Mouse (Mus musculus): ENCODE measurements around the gene Tmem183a. TPM values are rescaled to one million over a fixed set of nuclear protein-coding genes. Genes with fewer than 3 reads are reported as not detected.
A peak's percentile ranks its signal among the peaks of the same experiment; 100 is the strongest.

Tmem183a gene
- total RNA-seq (2014; rRNA removed; ENCODE audit: low replicate concordance) (51.8 and 59.8 TPM in 2 replicates), polyA plus RNA-seq (2015; fragmentation: Nextera tagmentation; extraction: Ambion mirVana) (30.1 and 31.1 TPM in 2 replicates)

DNA sequence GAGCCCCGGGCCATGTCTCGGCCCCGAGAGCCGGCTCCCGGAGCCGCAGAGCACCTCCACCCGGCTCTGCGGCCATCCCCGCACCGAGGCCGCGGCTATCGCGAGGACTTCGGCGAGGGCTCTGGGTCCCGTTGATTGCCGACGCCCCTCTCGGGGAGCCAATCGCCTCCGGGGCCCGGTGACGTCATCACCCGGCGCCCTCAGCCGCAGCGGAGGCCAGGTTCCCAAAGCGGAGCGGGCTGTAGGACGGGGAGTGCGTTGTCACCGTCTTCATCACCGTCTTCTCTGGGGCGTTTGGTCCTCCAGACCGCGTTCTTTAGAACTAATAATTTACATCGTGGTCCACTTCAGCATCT is at the start of gene Tmem183a:
Tmem183a (minus strand) TSS at position 123 of the 356 bp plus-strand sequence.
- Histone ChIP-seq H3K4me2 (ENCODE audit: low read depth, low read length) (peak within 1 kb of the TSS; percentile 89), H3K4me3 (ENCODE audit: low read depth, low read length) (peak within 1 kb of the TSS; percentile 91), H3K27me3 (ENCODE audit: control insufficient read depth, insufficient read depth, low read length) (no peaks in the 10 kb centered on the region), H3K9me3 (replicated peaks; ENCODE audit: control insufficient read depth, low read length) (no peaks in the 10 kb centered on the region), H3K4me1 (ENCODE audit: control insufficient read depth, insufficient read depth) (peaks cover 6% of the 10 kb centered on the region), H3K27ac (ENCODE audit: low read depth) (peak within 1 kb of the TSS; percentile 83), H3K36me3 (replicated peaks; ENCODE audit: control insufficient read depth, insufficient read depth, low read length) (peaks cover 30% of the 10 kb centered on the region), H3K9ac (replicated peaks; ENCODE audit: low read depth, low read length) (peak within 1 kb of the TSS; percentile 95)
- TF ChIP-seq EP300 (IDR thresholded peaks at IDR 0.05; ENCODE audit: low read depth) (peak; percentile 84), CTCF (IDR thresholded peaks at IDR 0.05; ENCODE audit: low read depth) (no peak)
- ATAC-seq (ENCODE audit: insufficient read depth, low read depth) (peak; percentile 99), DNase-seq (ENCODE audit: low spot score) (peak; percentile 94)
- WGBS = under 1% methylated on average over 38 of the region's 38 CpGs

DNA sequence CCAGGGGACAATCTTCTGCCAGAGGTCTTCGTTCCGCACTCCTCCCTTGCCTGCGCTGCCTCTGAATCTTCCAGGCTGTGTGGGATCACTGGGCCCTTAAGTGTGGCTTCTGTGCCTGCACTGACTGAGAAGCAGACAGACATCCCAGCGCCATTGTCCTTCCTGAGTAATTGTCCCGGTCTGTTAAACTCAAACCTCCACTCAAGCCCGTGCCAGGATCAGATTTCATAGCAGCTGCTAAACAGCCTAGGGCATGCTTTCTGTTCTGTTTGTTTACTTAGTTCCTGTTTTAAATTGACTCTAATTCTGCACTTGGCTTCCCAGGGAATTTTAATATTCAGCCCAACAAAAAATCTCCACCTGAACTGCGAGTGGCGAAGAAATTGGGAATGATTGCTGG is 46.3 kb upstream of the Tmem183a start:
- WGBS = 90% methylated on average over 8 of the region's 8 CpGs
- Histone ChIP-seq H3K36me3 (replicated peaks; ENCODE audit: control insufficient read depth, insufficient read depth, low read length) (peaks cover 46% of the 10 kb centered on the region), H3K9ac (replicated peaks; ENCODE audit: low read depth, low read length) (no peak overlapping the region), H3K4me2 (ENCODE audit: low read depth, low read length) (no peak overlapping the region), H3K4me1 (ENCODE audit: control insufficient read depth, insufficient read depth) (no peaks in the 10 kb centered on the region), H3K4me3 (ENCODE audit: low read depth, low read length) (no peak overlapping the region), H3K9me3 (replicated peaks; ENCODE audit: control insufficient read depth, low read length) (no peaks in the 10 kb centered on the region), H3K27ac (ENCODE audit: low read depth) (no peak overlapping the region), H3K27me3 (ENCODE audit: control insufficient read depth, insufficient read depth, low read length) (no peaks in the 10 kb centered on the region)
- ATAC-seq (ENCODE audit: insufficient read depth, low read depth) = no peak
- no peak for DNase-seq (ENCODE audit: low spot score)
- TF ChIP-seq EP300 (IDR thresholded peaks at IDR 0.05; ENCODE audit: low read depth) (no peak), CTCF (IDR thresholded peaks at IDR 0.05; ENCODE audit: low read depth) (no peak)

DNA sequence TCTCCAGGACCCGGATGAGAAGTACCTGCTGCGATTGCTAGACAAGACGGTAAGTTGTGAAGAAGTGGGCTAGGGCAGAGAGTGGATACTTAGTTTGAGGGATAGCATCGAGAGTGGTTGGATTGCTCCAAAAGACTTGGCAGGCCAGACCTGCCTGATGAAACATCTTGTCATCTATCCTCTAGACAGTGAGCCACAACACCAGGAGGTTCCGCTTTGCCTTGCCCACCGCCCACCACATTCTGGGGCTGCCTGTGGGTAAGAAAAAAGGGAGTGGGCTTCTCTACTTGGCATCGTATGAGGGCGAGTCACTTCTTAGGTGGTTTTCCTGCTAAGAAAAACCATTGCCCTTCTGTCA is 44.6 kb upstream of the Tmem183a start:
- H3K4me3 ChIP-seq (ENCODE audit: low read depth, low read length) = peak overlapping the region; percentile 80
- H3K27me3 ChIP-seq (ENCODE audit: control insufficient read depth, insufficient read depth, low read length) = no peaks in the 10 kb centered on the region
- no peaks in the 10 kb centered on the region for H3K4me1 ChIP-seq (ENCODE audit: control insufficient read depth, insufficient read depth)
- peak overlapping the region; percentile 77 for H3K9ac ChIP-seq (replicated peaks; ENCODE audit: low read depth, low read length)
- WGBS = 26% methylated on average over 8 of the region's 8 CpGs
- H3K9me3 ChIP-seq (replicated peaks; ENCODE audit: control insufficient read depth, low read length) = no peaks in the 10 kb centered on the region
- no peak for DNase-seq (ENCODE audit: low spot score)
- peak overlapping the region; percentile 92 for H3K4me2 ChIP-seq (ENCODE audit: low read depth, low read length)
- H3K36me3 ChIP-seq (replicated peaks; ENCODE audit: control insufficient read depth, insufficient read depth, low read length) = peaks cover 40% of the 10 kb centered on the region
- peak overlapping the region; percentile 78 for H3K27ac ChIP-seq (ENCODE audit: low read depth)
- no peak for TF ChIP-seq EP300 (IDR thresholded peaks at IDR 0.05; ENCODE audit: low read depth)
- no peak for TF ChIP-seq CTCF (IDR thresholded peaks at IDR 0.05; ENCODE audit: low read depth)
- ATAC-seq (ENCODE audit: insufficient read depth, low read depth) = no peak

DNA sequence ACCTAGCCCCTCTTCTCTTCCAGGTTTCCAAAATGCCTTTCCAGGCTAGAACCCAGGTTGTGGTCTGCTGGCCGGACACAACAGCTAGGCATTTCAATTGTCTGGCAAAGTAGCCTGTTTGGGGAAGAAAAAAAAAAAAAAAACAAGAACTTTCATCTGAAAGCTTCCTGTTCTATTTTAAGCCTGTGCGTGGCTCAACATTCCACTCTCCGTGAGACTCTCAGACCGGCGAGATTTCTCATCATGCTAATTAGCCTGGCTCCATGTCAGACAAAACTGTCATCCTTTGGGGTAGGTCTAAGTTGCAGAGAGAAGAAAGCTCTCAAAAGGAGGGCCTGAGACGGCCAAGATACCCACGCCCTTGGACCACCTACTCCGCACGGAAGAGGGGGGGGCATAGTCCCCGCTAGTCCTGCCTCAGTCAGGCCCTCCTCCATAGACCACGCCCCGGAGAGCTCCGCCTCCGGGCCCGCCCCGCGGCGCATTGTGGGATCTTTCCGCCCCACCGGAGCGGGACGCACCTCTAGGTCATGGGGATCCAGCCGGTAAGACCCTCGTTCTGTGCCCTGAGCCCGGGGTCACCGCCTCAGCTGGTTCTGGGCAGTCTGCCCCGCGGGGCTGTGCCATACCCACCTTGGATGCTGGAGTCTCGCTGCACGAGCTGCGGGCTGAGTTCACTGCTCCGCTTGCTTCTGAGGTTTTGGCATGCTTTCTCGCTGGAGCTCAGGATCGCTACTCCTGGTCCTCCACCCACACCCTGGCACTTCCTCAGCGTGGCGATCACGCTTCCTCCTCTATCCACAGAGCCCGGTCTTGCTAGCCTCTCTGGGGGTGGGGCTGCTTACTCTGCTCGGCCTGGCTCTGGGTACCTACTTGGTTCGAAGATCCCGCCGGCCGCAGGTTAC is 44.0 kb upstream of the Tmem183a start, which contains the start of gene Cyb5r1:
Cyb5r1 (plus strand) TSS at position 51 of the 905 bp plus-strand sequence.
- peak within 1 kb of the TSS; percentile 77 for H3K9ac ChIP-seq (replicated peaks; ENCODE audit: low read depth, low read length)
- H3K27ac ChIP-seq (ENCODE audit: low read depth) = peak within 1 kb of the TSS; percentile 78
- WGBS = under 1% methylated on average over 43 of the region's 43 CpGs
- no peaks in the 10 kb centered on the region for H3K27me3 ChIP-seq (ENCODE audit: control insufficient read depth, insufficient read depth, low read length)
- H3K4me2 ChIP-seq (ENCODE audit: low read depth, low read length) = peak within 1 kb of the TSS; percentile 92
- H3K36me3 ChIP-seq (replicated peaks; ENCODE audit: control insufficient read depth, insufficient read depth, low read length) = peaks cover 34% of the 10 kb centered on the region
- no peaks in the 10 kb centered on the region for H3K4me1 ChIP-seq (ENCODE audit: control insufficient read depth, insufficient read depth)
- DNase-seq (ENCODE audit: low spot score) = peak; percentile 73
- TF ChIP-seq EP300 (IDR thresholded peaks at IDR 0.05; ENCODE audit: low read depth) = no peak
- TF ChIP-seq CTCF (IDR thresholded peaks at IDR 0.05; ENCODE audit: low read depth) = no peak
- peak; percentile 98 for ATAC-seq (ENCODE audit: insufficient read depth, low read depth)
- H3K9me3 ChIP-seq (replicated peaks; ENCODE audit: control insufficient read depth, low read length) = no peaks in the 10 kb centered on the region
- H3K4me3 ChIP-seq (ENCODE audit: low read depth, low read length) = peak within 1 kb of the TSS; percentile 80

DNA sequence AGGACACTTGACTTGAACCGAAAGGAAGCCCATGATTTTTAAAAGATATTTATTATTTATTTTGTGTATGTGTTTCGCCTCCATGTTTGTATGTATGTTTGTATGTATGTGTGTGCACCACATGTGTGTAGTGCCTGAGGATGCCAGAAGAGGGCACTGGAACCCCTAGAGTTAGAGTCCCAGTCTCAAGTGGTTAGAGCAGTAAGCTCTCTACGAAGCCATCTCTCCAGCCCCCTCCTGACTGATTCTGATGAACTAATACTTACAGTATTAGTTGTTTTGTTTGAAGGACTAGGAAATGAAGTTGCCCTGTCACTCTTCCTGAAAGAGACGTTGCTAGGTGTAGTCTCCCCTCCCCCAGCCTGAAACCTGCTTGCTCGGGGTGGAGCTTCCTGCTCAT is 38.0 kb upstream of the Tmem183a start:
- Histone ChIP-seq H3K4me2 (ENCODE audit: low read depth, low read length) (no peak overlapping the region), H3K4me1 (ENCODE audit: control insufficient read depth, insufficient read depth) (no peaks in the 10 kb centered on the region)

More for the DNA sequence above, 38.0 kb upstream of the Tmem183a start:
- no peak for ATAC-seq (ENCODE audit: insufficient read depth, low read depth)
- Histone ChIP-seq H3K9me3 (replicated peaks; ENCODE audit: control insufficient read depth, low read length) (no peaks in the 10 kb centered on the region), H3K4me3 (ENCODE audit: low read depth, low read length) (no peak overlapping the region), H3K27me3 (ENCODE audit: control insufficient read depth, insufficient read depth, low read length) (no peaks in the 10 kb centered on the region), H3K36me3 (replicated peaks; ENCODE audit: control insufficient read depth, insufficient read depth, low read length) (no peaks in the 10 kb centered on the region), H3K27ac (ENCODE audit: low read depth) (no peak overlapping the region), H3K9ac (replicated peaks; ENCODE audit: low read depth, low read length) (no peak overlapping the region)
- no peak for TF ChIP-seq EP300 (IDR thresholded peaks at IDR 0.05; ENCODE audit: low read depth)
- TF ChIP-seq CTCF (IDR thresholded peaks at IDR 0.05; ENCODE audit: low read depth) = no peak
- DNase-seq (ENCODE audit: low spot score) = no peak
- WGBS = 66% methylated on average over 5 of the region's 5 CpGs

Data from heart, postnatal 0 days (tissue).